Mouse (Mus musculus) MEL (cell line): ENCODE results near the gene Gm11568. TPM values are rescaled to one million over a fixed set of nuclear protein-coding genes. Genes with fewer than 3 reads are reported as not detected.

Experiments used
- DNase-seq: peaks from one replicate; pipeline ENCODE4 v3.0.0; 2011; ENCODE audit warnings: low read depth, low spot score
- H3K27ac ChIP-seq: 2 replicates; pipeline ENCODE4 v1.5.1; 2012; ENCODE audit warnings: low read depth, mild to moderate bottlenecking, control low read depth, low read length, moderate library complexity; ENCODE audit not compliant: control insufficient read depth
- H3K27me3 ChIP-seq, 2 experiments: fragments of 150-350 bp in 1 of 2; sonication (generic) in 1 of 2; 2 replicates each; pipeline ENCODE4 v1.6.1; 2012; ENCODE audit warnings: low read length in 2 of 2, mild to moderate bottlenecking in 2 of 2, improper control_type of control experiment in 1 of 2, moderate library complexity in 1 of 2; ENCODE audit not compliant: insufficient read depth in 2 of 2, control insufficient read depth in 1 of 2
- H3K36me3 ChIP-seq, 2 experiments: 2 replicates each; pipeline ENCODE4 v1.6.1; 2012 to 2014; ENCODE audit warnings: low read length in 2 of 2, improper control_type of control experiment in 1 of 2, inconsistent platforms in 1 of 2, mild to moderate bottlenecking in 1 of 2; ENCODE audit not compliant: insufficient read depth in 2 of 2, control insufficient read depth in 1 of 2
- H3K4me1 ChIP-seq, 2 experiments: fragments of 150-350 bp in 1 of 2; sonication (generic) in 1 of 2; 2 replicates each; pipeline ENCODE4 v1.6.1; 2012; ENCODE audit warnings: low read length in 2 of 2, improper control_type of control experiment in 1 of 2, mild to moderate bottlenecking in 1 of 2; ENCODE audit not compliant: insufficient read depth in 2 of 2, control insufficient read depth in 1 of 2
- H3K4me3 ChIP-seq, 2 experiments: fragments of 150-350 bp in 1 of 2; sonication (generic) in 1 of 2; 2 replicates each; pipeline ENCODE4 v1.5.1; 2012; ENCODE audit warnings: low read depth in 2 of 2, low read length in 2 of 2, mild to moderate bottlenecking in 2 of 2, moderate library complexity in 2 of 2, control low read depth in 1 of 2, improper control_type of control experiment in 1 of 2; ENCODE audit not compliant: control insufficient read depth in 1 of 2, insufficient read depth in 1 of 2
- H3K79me2 ChIP-seq: 2 replicates; pipeline ENCODE4 v1.6.1; 2012; ENCODE audit warnings: mild to moderate bottlenecking, low read length, moderate library complexity; ENCODE audit not compliant: control insufficient read depth, poor library complexity, insufficient read depth
- H3K9ac ChIP-seq: 2 replicates; pipeline ENCODE4 v1.6.1; 2012; ENCODE audit warnings: low read depth, mild to moderate bottlenecking, control low read depth, low read length, moderate library complexity; ENCODE audit not compliant: control insufficient read depth, poor library complexity, severe bottlenecking
- H3K9me3 ChIP-seq: fragments of 150-350 bp; sonication (generic); replicated peaks from 2 replicates; pipeline ENCODE4 v1.6.1; 2012; ENCODE audit warnings: mild to moderate bottlenecking, low read length, improper control_type of control experiment, moderate library complexity; ENCODE audit not compliant: insufficient read depth
- E2F4 ChIP-seq: IDR thresholded peaks from 2 replicates; pipeline ENCODE4 v1.6.1; 2011; ENCODE audit warnings: low read depth, low read length, improper control_type of control experiment, borderline replicate concordance
- ELF1 ChIP-seq: IDR thresholded peaks from 2 replicates; pipeline ENCODE4 v1.6.1; 2014; ENCODE audit warnings: low read depth, mild to moderate bottlenecking, inconsistent platforms, low read length, improper control_type of control experiment, moderate library complexity
- EP300 ChIP-seq, 2 experiments: IDR thresholded peaks; 2 replicates each; pipeline ENCODE4 v1.6.1; 2011; ENCODE audit warnings: improper control_type of control experiment in 2 of 2, low read length in 2 of 2, low read depth in 1 of 2, mild to moderate bottlenecking in 1 of 2
- ETS1 ChIP-seq: IDR thresholded peaks from 2 replicates; pipeline ENCODE4 v1.6.1; 2012; ENCODE audit warnings: low read depth, mild to moderate bottlenecking, inconsistent platforms, low read length, improper control_type of control experiment, moderate library complexity
- JUND ChIP-seq: IDR thresholded peaks from 2 replicates; pipeline ENCODE4 v1.6.1; 2011; ENCODE audit warnings: low read depth, mild to moderate bottlenecking, improper control_type of control experiment, low read length
- MAFK ChIP-seq: IDR thresholded peaks from 2 replicates; pipeline ENCODE4 v1.6.1; 2011; ENCODE audit warnings: low read depth, mild to moderate bottlenecking, low read length, improper control_type of control experiment, borderline replicate concordance
- MAX ChIP-seq: IDR thresholded peaks from 2 replicates; pipeline ENCODE4 v1.6.1; 2011; ENCODE audit warnings: low read length, improper control_type of control experiment
- MAZ ChIP-seq: IDR thresholded peaks from 2 replicates; pipeline ENCODE4 v1.6.1; 2012; ENCODE audit warnings: low read depth, mild to moderate bottlenecking, inconsistent platforms, low read length, improper control_type of control experiment
- MEF2A ChIP-seq: IDR thresholded peaks from 2 replicates; pipeline ENCODE4 v1.6.1; 2014; ENCODE audit warnings: low read depth, mild to moderate bottlenecking, inconsistent platforms, low read length, improper control_type of control experiment; ENCODE audit not compliant: poor library complexity, insufficient replicate concordance, severe bottlenecking; ENCODE audit errors: extremely low read depth
- MYB ChIP-seq: IDR thresholded peaks from 2 replicates; pipeline ENCODE4 v1.6.1; 2011; ENCODE audit warnings: mild to moderate bottlenecking, low read depth, low read length, improper control_type of control experiment
- MYC ChIP-seq: IDR thresholded peaks from 2 replicates; pipeline ENCODE4 v1.6.1; 2011; ENCODE audit warnings: low read depth, mild to moderate bottlenecking, low read length, improper control_type of control experiment, moderate library complexity
- NELFE ChIP-seq: IDR thresholded peaks from 2 replicates; pipeline ENCODE4 v1.6.1; 2011; ENCODE audit warnings: low read depth, low read length, improper control_type of control experiment
- POLR2A ChIP-seq, 2 experiments: IDR thresholded peaks; 2 replicates each; pipeline ENCODE4 v1.6.1; 2011 to 2012; ENCODE audit warnings: low read length in 2 of 2, mild to moderate bottlenecking in 2 of 2, control low read depth in 1 of 2, improper control_type of control experiment in 1 of 2, low read depth in 1 of 2, moderate library complexity in 1 of 2; ENCODE audit not compliant: control insufficient read depth in 1 of 2, insufficient read depth in 1 of 2, poor library complexity in 1 of 2
- RAD21 ChIP-seq: IDR thresholded peaks from 2 replicates; pipeline ENCODE4 v1.6.1; 2011; ENCODE audit warnings: mild to moderate bottlenecking, low read depth, low read length, improper control_type of control experiment
- RCOR1 ChIP-seq: IDR thresholded peaks from 2 replicates; pipeline ENCODE4 v1.6.1; 2012; ENCODE audit warnings: low read depth, mild to moderate bottlenecking, inconsistent platforms, low read length, improper control_type of control experiment
- TBP ChIP-seq: IDR thresholded peaks from 2 replicates; pipeline ENCODE4 v1.8.0; 2011; ENCODE audit warnings: low read depth, low read length, improper control_type of control experiment
- TCF12 ChIP-seq: IDR thresholded peaks from 2 replicates; pipeline ENCODE4 v1.6.1; 2014; ENCODE audit warnings: low read depth, mild to moderate bottlenecking, inconsistent platforms, low read length, improper control_type of control experiment, moderate library complexity
- USF1 ChIP-seq: IDR thresholded peaks from 2 replicates; pipeline ENCODE4 v1.6.1; 2014; ENCODE audit warnings: low read depth, mild to moderate bottlenecking, inconsistent platforms, low read length, improper control_type of control experiment, moderate library complexity
- USF2 ChIP-seq, 2 experiments: IDR thresholded peaks; 2 replicates each; pipeline ENCODE4 v1.6.1; 2011 to 2012; ENCODE audit warnings: improper control_type of control experiment in 2 of 2, low read length in 2 of 2, borderline replicate concordance in 1 of 2, inconsistent platforms in 1 of 2, low read depth in 1 of 2, mild to moderate bottlenecking in 1 of 2; ENCODE audit not compliant: insufficient read depth in 1 of 2
- ZMIZ1 ChIP-seq: IDR thresholded peaks from 2 replicates; pipeline ENCODE4 v1.6.1; 2012; ENCODE audit warnings: low read depth, mild to moderate bottlenecking, inconsistent platforms, low read length, improper control_type of control experiment, moderate library complexity
- ZNF384 ChIP-seq: IDR thresholded peaks from 2 replicates; pipeline ENCODE4 v1.6.1; 2012; ENCODE audit warnings: low read depth, mild to moderate bottlenecking, inconsistent platforms, low read length, improper control_type of control experiment
- polyA plus RNA-seq, 2 experiments: library from polyadenylated mRNA; stranded (reverse) in 1 of 2; unstranded in 1 of 2; fragments of >175 nt in 1 of 2; fragments of >200 nt in 1 of 2; gene quantifications; 2 replicates each; pipeline versions ENCODE4 v1.2.1 to v1.2.4; 2012; ENCODE audit warnings: low replicate concordance in 2 of 2, low read depth in 1 of 2; ENCODE audit not compliant: insufficient read length in 2 of 2, insufficient read depth in 1 of 2, missing spikeins in 1 of 2
- total RNA-seq: library from RNA; depleted of rRNA; stranded (reverse); fragments of 300-350 nt; gene quantifications from 2 replicates; pipeline ENCODE4 v1.2.3, GENCODE M21; 2012

Gene Gm11568
- total and polyA plus RNA-seq, 3 experiments = not detected

- no peak overlapping the region for H3K9ac ChIP-seq
- H3K27ac ChIP-seq = no peak overlapping the region
- no peak for TF ChIP-seq ELF1
- TF ChIP-seq RAD21 = no peak
- TF ChIP-seq USF2 (IDR thresholded peaks at IDR 0.05; ENCODE audit: borderline replicate concordance in 1 of 2, insufficient read depth in 1 of 2, low read depth in 1 of 2, low read length in 2 of 2) = no peak
- H3K4me1 ChIP-seq = no peaks in the 10 kb centered on the region
- H3K27me3 ChIP-seq = no peaks in the 10 kb centered on the region
- no peaks in the 10 kb centered on the region for H3K79me2 ChIP-seq
- no peaks in the 10 kb centered on the region for H3K36me3 ChIP-seq
- H3K9me3 ChIP-seq = no peaks in the 10 kb centered on the region
- DNase-seq = no peak
- H3K4me3 ChIP-seq = no peak overlapping the region
Observed at GRCm38 (mm10) chr11:99846746-99847145, 11.0 kb upstream of the Gm11568 start.

GRCm38 (mm10) chr11:99851508-99851907 lies 6.2 kb upstream of the Gm11568 start, which contains the start of gene Krtap4-16:
Gene Krtap4-16, minus strand, starts transcription at chr11:99851608.
- DNase-seq = no peak
- H3K36me3 ChIP-seq = no peaks in the 10 kb centered on the region
- no peaks in the 10 kb centered on the region for H3K79me2 ChIP-seq
- H3K4me1 ChIP-seq = no peaks in the 10 kb centered on the region
- H3K27ac ChIP-seq = no peak within 1 kb of the TSS
- H3K9ac ChIP-seq = no peak within 1 kb of the TSS
- TF ChIP-seq EP300 (IDR thresholded peaks at IDR 0.05; ENCODE audit: low read depth in 1 of 2, low read length in 2 of 2) = no peak
- TF ChIP-seq MYC = no peak
- no peak for TF ChIP-seq ZNF384
- no peak for TF ChIP-seq NELFE
- no peak for TF ChIP-seq ETS1
- no peak for TF ChIP-seq ZMIZ1
- no peak for TF ChIP-seq MAZ
- TF ChIP-seq TBP = no peak
- no peak for TF ChIP-seq MAFK
- no peak for TF ChIP-seq E2F4
- TF ChIP-seq USF2 (IDR thresholded peaks at IDR 0.05; ENCODE audit: borderline replicate concordance in 1 of 2, insufficient read depth in 1 of 2, low read depth in 1 of 2, low read length in 2 of 2) = no peak
- no peak for TF ChIP-seq TCF12
- TF ChIP-seq RCOR1 = no peak
- TF ChIP-seq MEF2A = no peak
- no peak for TF ChIP-seq JUND
- TF ChIP-seq POLR2A (IDR thresholded peaks at IDR 0.05; ENCODE audit: control insufficient read depth in 1 of 2, insufficient read depth in 1 of 2, low read depth in 1 of 2, low read length in 2 of 2, poor library complexity in 1 of 2) = no peak
- no peak for TF ChIP-seq MYB
- no peak for TF ChIP-seq USF1
- no peak for TF ChIP-seq MAX
- H3K27me3 ChIP-seq = no peaks in the 10 kb centered on the region; a peak in 1 of 4 replicates
- no peak within 1 kb of the TSS for H3K4me3 ChIP-seq
- no peaks in the 10 kb centered on the region for H3K9me3 ChIP-seq
